Mouse (Mus musculus) adrenal gland, adult (tissue): ENCODE measurements around the gene Mipep.

Source experiments
- DNase-seq, 2 experiments: peaks; one replicate each; pipeline ENCODE4 v3.0.0; 2022 to 2023; ENCODE audit warnings: low spot score in 1 of 2; ENCODE audit not compliant: inconsistent age in 2 of 2

The Mipep gene

GRCm38 (mm10) chr14:60756271-60756670 is 28.1 kb upstream of the Mipep start:
- no peak for DNase-seq

DNA sequence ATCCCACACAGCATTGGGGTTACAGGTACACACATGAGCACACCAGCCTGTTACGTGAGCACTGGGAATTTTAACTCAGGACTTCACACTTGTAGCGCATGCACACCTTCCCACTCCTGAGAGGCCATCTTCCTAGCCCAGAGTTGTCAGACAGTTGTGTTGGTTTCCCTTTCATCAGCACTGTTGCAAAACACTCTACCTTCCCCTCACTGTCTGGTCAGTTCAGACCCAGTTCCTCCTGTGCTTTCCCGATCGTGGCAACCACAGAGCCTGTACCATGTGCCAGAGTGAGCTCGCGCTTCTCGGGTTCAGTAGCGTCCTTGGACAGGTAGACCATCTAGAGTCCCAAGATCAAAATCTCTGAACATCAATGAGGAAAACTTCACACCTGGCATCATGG is 27.1 kb upstream of the Mipep start:
- DNase-seq, result no peak

- no peak for DNase-seq
These were observed 26.7 kb upstream of the Mipep start for GRCm38 (mm10) chr14:60757722-60758121.

- DNase-seq, result no peak
These were observed 25.3 kb upstream of the Mipep start for GRCm38 (mm10) chr14:60759097-60759496.

GRCm38 (mm10) chr14:60761801-60762200 is 22.6 kb upstream of the Mipep start:
- no peak for DNase-seq

DNA sequence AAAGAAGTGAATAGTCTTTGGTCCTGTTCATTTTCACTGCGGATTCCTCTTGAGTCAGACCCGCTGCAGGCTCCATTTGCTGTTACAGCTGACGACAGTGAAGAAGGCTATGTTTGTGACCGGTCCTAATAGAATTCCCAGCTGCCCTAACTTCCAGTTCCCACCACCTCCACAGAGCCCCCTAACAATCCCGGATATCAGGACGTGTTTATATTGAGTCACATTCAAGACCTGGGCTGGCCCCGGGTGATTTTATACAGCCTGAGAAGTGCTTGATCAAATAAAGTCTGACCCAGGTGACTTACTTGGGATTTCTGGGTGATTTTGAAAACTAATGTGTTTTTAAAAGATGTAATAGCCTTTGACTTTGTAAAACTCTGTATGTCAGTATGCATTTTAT is 21.6 kb upstream of the Mipep start:
- DNase-seq, result no peak

DNA sequence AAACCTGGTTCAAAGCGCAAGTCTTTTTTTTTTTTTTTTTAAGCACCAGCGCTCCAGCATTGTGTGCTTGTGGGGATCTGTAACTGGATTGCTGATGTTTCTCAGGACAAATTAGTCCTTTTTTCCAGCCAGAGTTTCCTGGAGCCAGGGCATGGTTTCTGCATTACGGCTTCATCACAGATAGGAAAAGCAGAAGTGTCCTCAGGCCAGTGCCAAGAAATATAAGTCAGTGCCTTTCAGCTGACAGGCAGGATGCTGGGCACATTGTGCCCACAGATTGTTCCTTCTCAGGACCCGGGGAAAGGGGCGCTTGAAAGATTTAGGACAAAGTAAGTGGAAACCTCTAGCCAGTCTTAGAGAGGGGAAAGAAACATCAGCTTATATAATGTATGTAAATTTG is 20.6 kb upstream of the Mipep start:
- no peak for DNase-seq

GRCm38 (mm10) chr14:60764526-60764925 is 19.8 kb upstream of the Mipep start:
- no peak for DNase-seq

DNA sequence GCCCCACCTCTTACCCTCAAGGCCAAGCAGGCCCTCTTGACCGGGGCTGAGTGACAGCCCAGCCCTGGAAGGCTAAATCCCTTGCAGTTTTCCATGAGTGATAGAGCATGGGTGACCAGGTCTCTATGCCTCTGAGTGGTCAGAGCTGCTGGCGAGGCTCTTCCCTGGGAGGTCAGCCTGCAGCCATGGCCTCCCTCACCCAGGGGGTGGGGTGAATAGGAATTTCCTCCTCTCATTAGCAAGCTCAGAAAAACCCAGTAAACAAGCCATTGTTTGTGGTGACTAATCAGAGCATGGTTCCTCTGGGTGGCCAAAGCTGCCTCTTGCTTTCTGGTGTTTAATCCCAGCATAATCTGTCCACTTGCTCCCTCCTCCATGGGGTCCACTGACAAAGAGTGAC is 19.3 kb upstream of the Mipep start:
- peak in 1 of 2 experiments; percentile 62 for DNase-seq

DNA sequence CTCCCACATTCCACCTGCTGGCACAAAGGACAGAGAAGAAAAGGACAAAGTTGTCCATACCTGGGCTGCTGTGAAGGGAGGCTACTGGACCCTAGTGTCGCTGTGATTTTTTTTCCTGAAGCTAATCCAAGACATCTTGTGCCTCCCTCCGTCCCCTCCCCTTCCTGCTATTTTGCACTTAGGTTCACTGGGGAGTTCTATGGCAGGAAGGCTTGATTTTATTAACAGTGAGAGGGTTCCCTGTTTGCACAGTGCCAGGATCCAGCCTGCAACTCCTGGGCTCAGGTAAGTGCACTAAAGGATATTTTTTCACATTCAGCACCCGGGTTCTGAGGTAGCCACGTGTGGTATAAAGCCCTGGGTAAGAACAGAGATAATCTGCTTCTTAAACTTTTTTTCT is 16.5 kb upstream of the Mipep start, which contains the start of gene C1qtnf9:
TSS of gene C1qtnf9 (plus strand) at position 251 of the 400 bp plus-strand sequence.
- DNase-seq, result no peak

DNA sequence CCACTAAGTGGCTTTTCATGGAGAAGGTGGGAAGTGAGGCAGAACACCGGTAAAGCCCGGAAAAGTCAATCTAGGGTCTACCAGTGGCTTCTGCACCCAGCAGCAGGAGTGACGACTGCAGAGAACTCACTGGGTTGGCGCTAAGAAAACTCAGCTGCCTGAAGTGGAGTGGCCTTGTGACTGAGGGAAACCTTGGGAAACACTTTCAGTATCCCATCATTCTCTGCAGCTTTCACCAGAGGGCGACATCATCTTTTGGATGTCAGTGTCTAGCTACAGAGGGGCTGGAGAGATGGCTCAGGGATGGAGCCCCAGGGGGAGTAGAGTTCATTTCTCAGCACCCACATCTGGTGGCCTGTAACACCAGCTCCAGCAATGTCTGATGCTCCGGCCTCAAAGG is 15.0 kb upstream of the Mipep start:
- DNase-seq, result peak; percentile 59 to 84

DNA sequence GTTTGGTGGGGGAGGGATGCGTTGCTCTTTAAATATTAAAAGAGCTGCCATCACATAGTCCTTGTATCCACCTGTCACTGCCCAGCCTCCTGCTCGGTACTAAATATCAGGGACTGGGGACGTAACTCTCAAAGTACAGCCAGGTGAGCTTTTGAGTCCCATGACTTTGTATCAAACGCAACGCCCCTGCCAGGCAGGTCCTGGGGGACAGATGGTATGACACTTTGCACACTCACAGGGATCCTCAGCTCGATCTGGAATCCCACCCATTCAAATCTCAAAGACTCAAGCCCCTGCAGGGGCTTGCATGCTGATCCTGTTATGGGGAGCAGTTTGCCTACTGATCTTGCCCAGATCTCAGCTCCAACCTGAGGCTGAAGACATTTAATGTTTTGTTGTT is 13.8 kb upstream of the Mipep start:
- DNase-seq, result no peak

DNA sequence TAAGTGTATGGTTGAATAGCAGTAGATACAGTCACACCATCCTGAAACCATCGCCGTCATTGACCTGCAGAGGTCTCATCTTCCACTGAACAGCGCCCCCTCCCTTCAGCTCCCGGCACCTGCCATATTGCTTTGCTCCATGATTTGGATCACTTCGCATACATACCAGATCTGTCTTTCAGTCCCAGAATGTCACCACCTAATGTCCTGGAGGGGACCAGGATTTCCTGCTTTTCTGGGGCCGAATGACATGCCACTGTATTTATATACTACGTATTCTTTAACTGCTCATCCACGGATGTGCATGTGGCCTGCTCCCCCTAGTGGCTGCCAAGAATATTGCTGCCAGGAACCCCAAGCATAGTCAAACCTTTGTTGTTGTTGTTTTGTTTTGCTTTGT is 13.3 kb upstream of the Mipep start:
- peak; percentile 71 to 92 for DNase-seq

- DNase-seq, result no peak
These were observed 10.9 kb upstream of the Mipep start for GRCm38 (mm10) chr14:60773476-60773875.

GRCm38 (mm10) chr14:60776521-60776920 is 7.9 kb upstream of the Mipep start:
- DNase-seq, result no peak

GRCm38 (mm10) chr14:60777485-60777919 is 6.9 kb upstream of the Mipep start:
- no peak for DNase-seq

DNA sequence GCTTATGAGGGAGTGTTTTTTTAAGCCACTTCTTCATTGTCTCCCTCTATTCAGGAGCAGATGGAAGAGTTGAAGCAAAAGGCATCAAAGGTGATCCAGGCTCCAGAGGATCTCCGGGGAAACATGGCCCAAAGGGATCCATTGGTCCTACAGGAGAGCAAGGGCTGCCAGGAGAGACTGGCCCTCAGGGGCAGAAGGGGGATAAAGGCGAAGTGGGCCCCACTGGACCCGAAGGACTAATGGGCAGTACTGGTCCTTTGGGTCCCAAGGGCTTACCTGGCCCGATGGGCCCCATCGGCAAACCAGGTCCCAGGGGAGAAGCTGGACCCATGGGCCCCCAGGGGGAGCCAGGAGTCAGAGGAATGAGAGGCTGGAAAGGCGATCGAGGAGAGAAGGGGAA is 5.2 kb upstream of the Mipep start:
- no peak for DNase-seq

- no peak for DNase-seq
These were observed 2.2 kb upstream of the Mipep start for GRCm38 (mm10) chr14:60782121-60782656.

- DNase-seq, result no peak
These were observed 1.2 kb upstream of the Mipep start for GRCm38 (mm10) chr14:60783196-60783595.

DNA sequence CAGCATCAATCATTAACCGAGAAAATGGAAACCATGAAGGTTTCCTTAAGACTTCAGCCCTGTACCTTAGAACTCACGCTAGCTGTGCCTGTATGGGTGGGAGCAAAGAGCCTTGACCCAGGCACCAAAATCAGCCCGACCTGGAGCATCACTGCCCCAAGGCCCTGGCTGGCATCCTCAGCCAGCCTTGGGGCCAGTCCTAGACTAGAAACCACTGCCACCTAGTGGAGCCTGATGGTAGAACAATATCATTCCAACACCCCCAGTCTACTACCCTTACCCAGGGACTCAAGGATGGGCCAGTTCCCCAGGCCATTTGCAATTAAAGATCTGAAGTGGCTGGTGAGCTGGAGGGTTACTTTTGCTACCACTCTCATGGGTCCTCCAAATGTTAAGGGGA is 5.7 kb downstream of the Mipep start:
- peak; percentile 48 to 86 for DNase-seq

DNA sequence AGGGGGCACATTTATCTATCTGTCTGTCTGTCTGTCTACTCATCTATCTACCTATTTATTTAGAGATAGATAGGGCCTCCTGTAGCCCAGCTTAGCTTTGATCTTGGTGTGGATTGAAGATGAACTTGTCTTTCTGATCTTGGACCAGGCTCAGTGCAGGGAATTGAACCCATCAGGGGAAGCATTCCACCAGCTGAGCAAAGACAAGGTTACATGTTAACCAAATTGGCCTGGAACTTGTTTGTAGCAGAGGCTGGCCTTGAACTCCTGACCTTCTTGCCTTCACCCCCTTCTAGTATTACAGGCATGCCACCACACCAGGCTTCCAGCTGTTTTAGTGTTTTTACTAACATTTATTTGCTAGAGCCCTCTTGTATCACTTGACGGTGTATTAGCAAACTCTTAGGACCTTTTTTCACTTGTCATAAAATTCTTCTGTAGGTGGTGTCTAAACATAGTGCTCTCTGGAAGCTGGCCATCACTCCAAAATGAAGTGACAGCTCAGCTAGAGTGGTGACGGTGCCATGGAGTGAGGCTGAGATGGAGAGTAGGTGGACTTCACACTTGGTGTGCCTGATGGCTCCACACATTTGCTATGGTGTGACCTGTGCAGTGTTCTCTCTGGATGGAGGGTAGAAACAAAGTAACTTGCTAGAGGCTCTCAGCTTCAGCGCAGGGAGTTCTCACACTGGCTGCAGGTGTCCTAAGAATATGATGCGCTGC is 12.4 kb downstream of the Mipep start:
- no peak for DNase-seq

DNA sequence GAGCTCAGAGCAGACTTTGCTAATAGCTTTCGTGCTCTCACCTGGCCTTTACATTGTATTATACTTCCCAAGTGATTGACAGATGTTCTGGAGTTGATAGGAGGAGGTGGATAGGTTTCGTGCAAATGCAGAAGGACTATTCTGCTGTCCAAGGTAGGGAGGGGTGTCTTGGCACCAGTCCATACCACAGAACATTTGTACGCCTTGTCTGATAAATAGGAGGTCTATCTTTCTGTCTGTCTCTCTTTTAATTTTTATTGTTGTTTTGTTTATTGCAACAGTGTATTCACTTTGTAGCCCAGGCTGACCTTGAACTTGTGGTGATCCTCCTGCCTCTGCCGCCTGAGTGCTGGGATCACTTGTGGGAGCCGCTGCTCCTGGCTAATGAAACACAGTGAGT is 13.2 kb downstream of the Mipep start:
- DNase-seq, result no peak

DNA sequence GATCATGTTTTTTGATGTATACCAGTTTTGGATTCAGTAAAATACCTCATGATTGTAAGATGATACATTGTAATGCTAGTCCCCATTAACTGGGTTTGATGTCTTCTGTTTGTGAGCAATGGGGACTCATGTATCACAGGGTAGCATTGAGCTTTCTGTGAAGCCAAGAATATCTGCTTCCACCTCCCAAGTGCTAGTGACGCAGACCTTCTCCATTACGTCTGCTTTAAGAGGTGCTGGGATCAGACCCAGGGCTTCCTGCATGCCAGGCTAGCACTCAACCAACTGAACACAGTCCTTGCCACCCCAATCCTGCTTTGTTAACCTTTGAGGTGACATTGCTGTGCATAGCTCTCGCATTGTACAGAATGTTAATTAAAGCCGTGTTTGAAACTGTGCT is 14.3 kb downstream of the Mipep start:
- DNase-seq, result no peak
